Mouse (Mus musculus): ENCODE measurements at regions not wholly inside any gene's neighbourhood (a gene's known extent, or its start where the extent isn't known, plus 50 kb on each side); places are given as distances from the start of the nearest gene placed in this dataset.

GRCm38 (mm10) chr16:77948785-77949184 lies 346.9 kb upstream of the Gm11146 start:
- no peak for ATAC-seq (ENCODE audit: low read depth)
- Histone ChIP-seq H3K9ac (ENCODE audit: low read depth, low read length) (no peak overlapping the region), H3K4me1 (ENCODE audit: control insufficient read depth, insufficient read depth, low read length) (no peaks in the 10 kb centered on the region), H3K36me3 (ENCODE audit: control insufficient read depth, insufficient read depth, low read length) (no peaks in the 10 kb centered on the region), H3K4me3 (ENCODE audit: low read depth, low read length) (no peak overlapping the region), H3K4me2 (ENCODE audit: low read depth, low read length) (no peak overlapping the region), H3K9me3 (ENCODE audit: control insufficient read depth, low read length) (0 out of 2 replicates have a peak, but pooled peaks cover 5% of the 10 kb centered on the region), H3K27ac (replicated peaks; ENCODE audit: low read depth, low read length) (no peak overlapping the region), H3K27me3 (replicated peaks; ENCODE audit: control insufficient read depth, insufficient read depth, low read length) (no peaks in the 10 kb centered on the region)
- 87% methylated on average over 1 of the region's 1 CpGs for WGBS
- no peak for DNase-seq (ENCODE audit: low spot score)

- no peaks in the 10 kb centered on the region for H3K4me1 ChIP-seq (ENCODE audit: control insufficient read depth, insufficient read depth, low read length)
- H3K27ac ChIP-seq (replicated peaks; ENCODE audit: low read depth, low read length) = no peak overlapping the region
- H3K9me3 ChIP-seq (ENCODE audit: control insufficient read depth, low read length) = no peaks in the 10 kb centered on the region
- no peak overlapping the region for H3K4me2 ChIP-seq (ENCODE audit: low read depth, low read length)
- WGBS = 53% methylated on average over 2 of the region's 2 CpGs
- DNase-seq (ENCODE audit: low spot score) (peak; percentile 19), ATAC-seq (ENCODE audit: low read depth) (no peak)
- H3K9ac ChIP-seq (ENCODE audit: low read depth, low read length) = no peak overlapping the region
- H3K36me3 ChIP-seq (ENCODE audit: control insufficient read depth, insufficient read depth, low read length) = no peaks in the 10 kb centered on the region
- no peaks in the 10 kb centered on the region for H3K27me3 ChIP-seq (replicated peaks; ENCODE audit: control insufficient read depth, insufficient read depth, low read length)
- H3K4me3 ChIP-seq (ENCODE audit: low read depth, low read length) = no peak overlapping the region
Measured at GRCm38 (mm10) chr16:77945442-77945841, 343.5 kb upstream of the Gm11146 start.

GRCm38 (mm10) chr16:77931025-77931723 lies 329.3 kb upstream of the Gm11146 start:
- ATAC-seq (ENCODE audit: low read depth) (no peak), DNase-seq (ENCODE audit: low spot score) (no peak)
- Histone ChIP-seq H3K27ac (replicated peaks; ENCODE audit: low read depth, low read length) (no peak overlapping the region), H3K36me3 (ENCODE audit: control insufficient read depth, insufficient read depth, low read length) (no peaks in the 10 kb centered on the region), H3K9me3 (ENCODE audit: control insufficient read depth, low read length) (no peaks in the 10 kb centered on the region), H3K4me3 (ENCODE audit: low read depth, low read length) (no peak overlapping the region), H3K4me2 (ENCODE audit: low read depth, low read length) (no peak overlapping the region), H3K27me3 (replicated peaks; ENCODE audit: control insufficient read depth, insufficient read depth, low read length) (no peaks in the 10 kb centered on the region), H3K4me1 (ENCODE audit: control insufficient read depth, insufficient read depth, low read length) (no peaks in the 10 kb centered on the region), H3K9ac (ENCODE audit: low read depth, low read length) (no peak overlapping the region)
- WGBS = 83% methylated on average over 9 of the region's 9 CpGs

GRCm38 (mm10) chr16:77914160-77915070 lies 312.5 kb upstream of the Gm11146 start:
- Histone ChIP-seq H3K27ac (replicated peaks; ENCODE audit: low read depth, low read length) (no peak overlapping the region), H3K9me3 (ENCODE audit: control insufficient read depth, low read length) (no peaks in the 10 kb centered on the region), H3K4me2 (ENCODE audit: low read depth, low read length) (no peak overlapping the region), H3K9ac (ENCODE audit: low read depth, low read length) (no peak overlapping the region), H3K27me3 (replicated peaks; ENCODE audit: control insufficient read depth, insufficient read depth, low read length) (no peaks in the 10 kb centered on the region), H3K36me3 (ENCODE audit: control insufficient read depth, insufficient read depth, low read length) (no peaks in the 10 kb centered on the region), H3K4me1 (ENCODE audit: control insufficient read depth, insufficient read depth, low read length) (no peaks in the 10 kb centered on the region), H3K4me3 (ENCODE audit: low read depth, low read length) (no peak overlapping the region)
- 40% methylated on average over 6 of the region's 6 CpGs for WGBS
- DNase-seq (ENCODE audit: low spot score) (no peak), ATAC-seq (ENCODE audit: low read depth) (no peak)

- no peaks in the 10 kb centered on the region for H3K9me3 ChIP-seq (ENCODE audit: control insufficient read depth, low read length)
- H3K36me3 ChIP-seq (ENCODE audit: control insufficient read depth, insufficient read depth, low read length) = no peaks in the 10 kb centered on the region
- H3K4me3 ChIP-seq (ENCODE audit: low read depth, low read length) = no peak overlapping the region
- no peaks in the 10 kb centered on the region for H3K27me3 ChIP-seq (replicated peaks; ENCODE audit: control insufficient read depth, insufficient read depth, low read length)
- 30% methylated on average over 2 of the region's 2 CpGs for WGBS
- H3K27ac ChIP-seq (replicated peaks; ENCODE audit: low read depth, low read length) = peak overlapping the region; percentile 78
- H3K4me2 ChIP-seq (ENCODE audit: low read depth, low read length) = no peak overlapping the region
- peak; percentile 49 for DNase-seq (ENCODE audit: low spot score)
- peaks cover 3% of the 10 kb centered on the region for H3K4me1 ChIP-seq (ENCODE audit: control insufficient read depth, insufficient read depth, low read length)
- no peak overlapping the region for H3K9ac ChIP-seq (ENCODE audit: low read depth, low read length)
- no peak for ATAC-seq (ENCODE audit: low read depth)
Measured at GRCm38 (mm10) chr16:77894247-77894646, 292.4 kb upstream of the Gm11146 start.

GRCm38 (mm10) chr16:77893690-77894089 lies 291.8 kb upstream of the Gm11146 start:
- no peak for ATAC-seq (ENCODE audit: low read depth)
- no peaks in the 10 kb centered on the region for H3K27me3 ChIP-seq (replicated peaks; ENCODE audit: control insufficient read depth, insufficient read depth, low read length)
- no peak overlapping the region for H3K4me2 ChIP-seq (ENCODE audit: low read depth, low read length)
- no peaks in the 10 kb centered on the region for H3K36me3 ChIP-seq (ENCODE audit: control insufficient read depth, insufficient read depth, low read length)
- H3K27ac ChIP-seq (replicated peaks; ENCODE audit: low read depth, low read length) = peak overlapping the region; percentile 78
- H3K4me1 ChIP-seq (ENCODE audit: control insufficient read depth, insufficient read depth, low read length) = peaks cover 3% of the 10 kb centered on the region
- H3K9me3 ChIP-seq (ENCODE audit: control insufficient read depth, low read length) = no peaks in the 10 kb centered on the region
- DNase-seq (ENCODE audit: low spot score) = peak; percentile 53
- no peak overlapping the region for H3K4me3 ChIP-seq (ENCODE audit: low read depth, low read length)
- no peak overlapping the region for H3K9ac ChIP-seq (ENCODE audit: low read depth, low read length)
- 25% methylated on average over 2 of the region's 2 CpGs for WGBS

- no peak for DNase-seq (ENCODE audit: low spot score)
- Histone ChIP-seq H3K27me3 (replicated peaks; ENCODE audit: control insufficient read depth, insufficient read depth, low read length) (no peaks in the 10 kb centered on the region), H3K9me3 (ENCODE audit: control insufficient read depth, low read length) (no peaks in the 10 kb centered on the region), H3K9ac (ENCODE audit: low read depth, low read length) (no peak overlapping the region), H3K36me3 (ENCODE audit: control insufficient read depth, insufficient read depth, low read length) (no peaks in the 10 kb centered on the region), H3K4me2 (ENCODE audit: low read depth, low read length) (no peak overlapping the region), H3K4me3 (ENCODE audit: low read depth, low read length) (no peak overlapping the region), H3K27ac (replicated peaks; ENCODE audit: low read depth, low read length) (no peak overlapping the region; the same call in 1 of the 2 replicates), H3K4me1 (ENCODE audit: control insufficient read depth, insufficient read depth, low read length) (peaks cover 3% of the 10 kb centered on the region)
- WGBS = 90% methylated on average over 2 of the region's 2 CpGs
- no peak for ATAC-seq (ENCODE audit: low read depth)
Measured at GRCm38 (mm10) chr16:77892731-77893130, 290.8 kb upstream of the Gm11146 start.

- WGBS = 90% methylated on average over 11 of the region's 11 CpGs
- no peaks in the 10 kb centered on the region for H3K36me3 ChIP-seq (ENCODE audit: control insufficient read depth, insufficient read depth, low read length)
Measured at GRCm38 (mm10) chr16:77889348-77889747, 287.5 kb upstream of the Gm11146 start.

More at GRCm38 (mm10) chr16:77889348-77889747, 287.5 kb upstream of the Gm11146 start:
- DNase-seq (ENCODE audit: low spot score) = no peak
- no peaks in the 10 kb centered on the region for H3K27me3 ChIP-seq (replicated peaks; ENCODE audit: control insufficient read depth, insufficient read depth, low read length)
- no peak for ATAC-seq (ENCODE audit: low read depth)
- H3K27ac ChIP-seq (replicated peaks; ENCODE audit: low read depth, low read length) = no peak overlapping the region
- no peak overlapping the region for H3K4me3 ChIP-seq (ENCODE audit: low read depth, low read length)
- peaks cover 9% of the 10 kb centered on the region for H3K4me1 ChIP-seq (ENCODE audit: control insufficient read depth, insufficient read depth, low read length)
- H3K4me2 ChIP-seq (ENCODE audit: low read depth, low read length) = no peak overlapping the region
- no peak overlapping the region for H3K9ac ChIP-seq (ENCODE audit: low read depth, low read length)
- no peaks in the 10 kb centered on the region for H3K9me3 ChIP-seq (ENCODE audit: control insufficient read depth, low read length)
